Mouse (Mus musculus) heart, embryonic 14.5 days (tissue): ENCODE results near the gene Slc4a8. TPM values are rescaled to one million over a fixed set of nuclear protein-coding genes. Genes with fewer than 3 reads are reported as not detected.

Experiments
- ATAC-seq: fragments of 200-750 bp; cut with Nextera tagmentation; 2 replicates; pipeline ENCODE4 v1.8.0; 2017; ENCODE audit warnings: low read depth, moderate TSS enrichment; ENCODE audit not compliant: insufficient number of reproducible peaks, insufficient read depth, low FRiP score
- H3K27ac ChIP-seq, 2 experiments: fragments of 200-500 bp in 1 of 2; fragments of 300-500 bp in 1 of 2; sonication (generic) in 1 of 2; replicated peaks in 1 of 2; 2 replicates each; pipeline ENCODE4 v1.5.1; 2012 to 2014; ENCODE audit warnings: low read depth in 2 of 2, low read length in 2 of 2, control low read depth in 1 of 2, mild to moderate bottlenecking in 1 of 2, mixed read lengths in 1 of 2; ENCODE audit not compliant: control insufficient read depth in 1 of 2, insufficient read depth in 1 of 2
- H3K27me3 ChIP-seq: fragments of 300-500 bp; sonication (generic); 2 replicates; pipeline ENCODE4 v1.6.1; 2014; ENCODE audit warnings: mild to moderate bottlenecking, low read length, control low read depth; ENCODE audit not compliant: control insufficient read depth, insufficient read depth
- H3K36me3 ChIP-seq: fragments of 300-500 bp; sonication (generic); 2 replicates; pipeline ENCODE4 v1.6.1; 2014; ENCODE audit warnings: mild to moderate bottlenecking, control low read depth, low read length, mixed read lengths; ENCODE audit not compliant: control insufficient read depth, insufficient read depth
- H3K4me1 ChIP-seq, 2 experiments: fragments of 200-500 bp in 1 of 2; fragments of 300-500 bp in 1 of 2; sonication (generic) in 1 of 2; 2 replicates each; pipeline ENCODE4 v1.6.1; 2012 to 2014; ENCODE audit warnings: low read length in 2 of 2, control low read depth in 1 of 2, mixed read lengths in 1 of 2; ENCODE audit not compliant: control insufficient read depth in 2 of 2, insufficient read depth in 2 of 2
- H3K4me2 ChIP-seq: fragments of 300-500 bp; sonication (generic); 2 replicates; pipeline ENCODE4 v1.6.1; 2014; ENCODE audit warnings: mild to moderate bottlenecking, low read length
- H3K4me3 ChIP-seq, 2 experiments: fragments of 200-500 bp in 1 of 2; fragments of 300-500 bp in 1 of 2; sonication (generic) in 1 of 2; 2 replicates each; pipeline ENCODE4 v1.5.1; 2012 to 2014; ENCODE audit warnings: low read length in 2 of 2, mild to moderate bottlenecking in 2 of 2, control low read depth in 1 of 2, low read depth in 1 of 2, moderate library complexity in 1 of 2; ENCODE audit not compliant: control insufficient read depth in 1 of 2, insufficient read depth in 1 of 2
- H3K9ac ChIP-seq: fragments of 300-500 bp; sonication (generic); 2 replicates; pipeline ENCODE4 v1.6.1; 2014; ENCODE audit warnings: mild to moderate bottlenecking, low read length
- H3K9me3 ChIP-seq: fragments of 300-500 bp; sonication (generic); 2 replicates; pipeline ENCODE4 v1.6.1; 2016; ENCODE audit warnings: low read length, control low read depth; ENCODE audit not compliant: control insufficient read depth
- WGBS: fragments of 180-500 bp; shearing (Covaris S2); extraction: QIAGEN DNeasy Blood & Tissue Kit; methylation state at CpG from one replicate; pipeline ENCODE4 v1.1.7; 2014; 5-methylcytosine and 5-hydroxymethylcytosine counted together
- polyA plus RNA-seq: library from polyadenylated mRNA; unstranded; fragments of >200 nt; fragmentation: Nextera tagmentation; extraction: Ambion mirVana; gene quantifications from 2 replicates; pipeline ENCODE4 v1.2.1, GENCODE M21; 2014

The Slc4a8 gene
- polyA plus RNA-seq, 1 experiment from 2014 or later: 0.76 TPM

DNA sequence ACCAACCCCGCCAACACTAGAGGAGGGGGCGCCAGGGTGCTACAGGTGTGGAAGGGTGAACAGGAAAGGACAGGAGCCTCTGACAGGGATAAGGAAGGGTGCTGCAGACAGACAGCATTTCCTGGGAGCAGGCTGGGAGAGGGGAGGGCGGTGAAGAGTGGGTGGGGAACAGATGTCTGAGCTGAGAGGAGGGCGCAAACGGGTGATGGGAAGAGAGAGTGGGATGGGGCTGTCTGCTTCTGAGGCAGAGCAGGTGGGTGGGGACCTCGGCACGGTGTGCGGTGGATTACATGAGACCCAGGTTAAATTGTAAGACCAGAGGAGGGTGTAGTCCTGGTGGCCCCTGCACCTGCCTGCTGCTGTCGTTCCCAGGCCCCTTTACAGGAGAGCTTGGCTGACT, 68.2 kb downstream of the Slc4a8 start:
- Histone ChIP-seq H3K4me2 (no peak overlapping the region), H3K27me3 (peaks cover 20% of the 10 kb centered on the region), H3K4me1 (no peaks in the 10 kb centered on the region), H3K27ac (no peak overlapping the region), H3K9me3 (peaks cover 4% of the 10 kb centered on the region; the same call in 1 of the 2 replicates), H3K36me3 (no peaks in the 10 kb centered on the region), H3K4me3 (no peak overlapping the region), H3K9ac (no peak overlapping the region)
- ATAC-seq: no peak
- WGBS: 76% methylated on average over 9 of the region's 9 CpGs

- Histone ChIP-seq H3K9me3 (peaks cover 4% of the 10 kb centered on the region; the same call in 1 of the 2 replicates), H3K27me3 (peaks cover 11% of the 10 kb centered on the region), H3K27ac (no peak overlapping the region), H3K9ac (no peak overlapping the region), H3K36me3 (no peaks in the 10 kb centered on the region), H3K4me1 (no peaks in the 10 kb centered on the region), H3K4me3 (no peak overlapping the region), H3K4me2 (no peak overlapping the region)
- WGBS: 49% methylated on average over 6 of the region's 6 CpGs
- no peak for ATAC-seq
Observed at GRCm38 (mm10) chr15:100830682-100831081, 69.1 kb downstream of the Slc4a8 start.

DNA sequence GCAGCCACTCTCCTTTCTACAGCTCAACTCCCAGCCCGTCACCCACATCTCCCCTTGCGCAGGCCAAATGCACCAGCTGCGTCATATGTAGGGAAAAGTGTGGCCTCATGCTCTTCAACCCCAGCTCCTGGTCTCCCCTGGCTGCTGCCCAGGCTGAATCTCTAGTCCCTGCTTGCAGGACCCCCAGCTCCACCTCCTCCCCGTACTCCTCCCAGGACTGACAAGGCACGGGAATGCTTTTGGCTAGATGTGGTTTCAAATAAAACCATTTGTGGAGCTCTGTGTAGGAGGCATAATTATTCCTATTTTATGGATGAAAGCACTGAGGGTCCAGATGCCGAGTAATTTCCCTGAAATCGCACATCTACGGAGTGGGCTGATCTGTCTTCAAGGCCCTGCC, 70.6 kb downstream of the Slc4a8 start:
- no peak overlapping the region for H3K4me3 ChIP-seq
- H3K27me3 ChIP-seq: peaks cover 5% of the 10 kb centered on the region
- no peaks in the 10 kb centered on the region for H3K36me3 ChIP-seq
- H3K27ac ChIP-seq: no peak overlapping the region
- H3K4me1 ChIP-seq: no peaks in the 10 kb centered on the region
- no peak overlapping the region for H3K4me2 ChIP-seq
- no peak for ATAC-seq
- 80% methylated on average over 8 of the region's 8 CpGs for WGBS
- peaks cover 4% of the 10 kb centered on the region; the same call in 1 of the 2 replicates for H3K9me3 ChIP-seq
- no peak overlapping the region for H3K9ac ChIP-seq

- no peak overlapping the region for H3K4me3 ChIP-seq
- H3K9me3 ChIP-seq: peaks cover 4% of the 10 kb centered on the region; the same call in 1 of the 2 replicates
- H3K4me2 ChIP-seq: no peak overlapping the region
- H3K4me1 ChIP-seq: no peaks in the 10 kb centered on the region
- no peak overlapping the region for H3K27ac ChIP-seq
- H3K36me3 ChIP-seq: no peaks in the 10 kb centered on the region
- no peak for ATAC-seq
- peaks cover 5% of the 10 kb centered on the region for H3K27me3 ChIP-seq
- H3K9ac ChIP-seq: no peak overlapping the region
- 19% methylated on average over 7 of the region's 7 CpGs for WGBS
Observed at GRCm38 (mm10) chr15:100832784-100833183, 71.2 kb downstream of the Slc4a8 start.

DNA sequence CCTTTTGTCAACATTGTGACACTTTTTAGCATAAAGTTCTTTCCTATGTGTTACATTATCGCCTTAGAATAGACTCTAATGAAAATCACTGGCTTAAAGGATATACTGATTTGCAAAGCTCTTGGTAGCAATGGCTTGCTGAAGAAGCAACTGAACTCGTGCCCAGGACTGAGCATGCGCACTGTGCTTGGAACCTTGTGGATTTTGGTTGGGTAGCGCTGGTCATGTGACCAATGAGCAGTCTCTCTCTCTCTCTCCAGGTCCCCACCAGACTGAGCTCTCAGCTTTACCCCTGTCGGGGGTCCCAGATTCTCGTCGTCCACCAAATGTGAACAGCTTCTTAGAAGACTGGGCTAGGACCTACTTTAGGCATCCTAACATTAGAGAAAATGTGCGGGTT, 75.2 kb downstream of the Slc4a8 start:
- Histone ChIP-seq H3K4me3 (no peak overlapping the region), H3K27me3 (peaks cover 5% of the 10 kb centered on the region), H3K9me3 (no peaks in the 10 kb centered on the region), H3K27ac (no peak overlapping the region), H3K4me1 (no peaks in the 10 kb centered on the region), H3K4me2 (no peak overlapping the region), H3K36me3 (no peaks in the 10 kb centered on the region), H3K9ac (no peak overlapping the region)
- no peak for ATAC-seq
- WGBS: 75% methylated on average over 8 of the region's 8 CpGs

DNA sequence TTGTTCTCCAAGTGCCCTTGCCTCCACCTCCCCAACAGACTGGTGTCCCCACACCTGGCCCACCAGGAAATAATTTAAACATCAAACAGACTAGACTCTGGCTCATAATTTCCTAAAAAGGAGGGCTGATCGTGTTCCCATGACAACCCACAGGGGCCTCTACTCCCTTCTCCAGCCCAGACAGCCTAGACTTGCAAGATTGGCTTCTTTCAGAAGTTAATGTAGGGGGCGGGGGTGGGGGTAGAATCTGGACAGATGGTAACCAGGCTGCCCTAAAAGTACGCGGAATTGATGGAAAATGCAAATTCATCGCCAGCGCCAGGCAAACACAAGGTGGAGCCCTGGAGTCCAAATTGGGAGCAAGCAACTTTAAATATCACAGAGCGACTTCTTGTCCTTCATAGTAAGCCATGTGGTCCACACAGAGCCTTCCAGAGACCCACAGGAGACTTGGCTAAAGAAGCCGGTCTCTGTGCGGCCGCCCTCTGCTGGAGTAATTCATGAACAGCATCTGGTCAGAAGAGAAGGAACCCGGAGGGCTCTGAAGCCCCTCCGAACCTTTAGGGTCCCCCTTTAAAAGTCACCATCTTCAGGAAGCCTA, 77.2 kb downstream of the Slc4a8 start:
- no peaks in the 10 kb centered on the region for H3K36me3 ChIP-seq
- WGBS: 37% methylated on average over 12 of the region's 12 CpGs
- H3K27ac ChIP-seq: no peak overlapping the region
- no peaks in the 10 kb centered on the region for H3K4me1 ChIP-seq
- no peak for ATAC-seq
- H3K27me3 ChIP-seq: no peaks in the 10 kb centered on the region; the same call in 1 of the 2 replicates
- no peaks in the 10 kb centered on the region for H3K9me3 ChIP-seq
- no peak overlapping the region for H3K9ac ChIP-seq
- H3K4me2 ChIP-seq: no peak overlapping the region
- no peak overlapping the region for H3K4me3 ChIP-seq

DNA sequence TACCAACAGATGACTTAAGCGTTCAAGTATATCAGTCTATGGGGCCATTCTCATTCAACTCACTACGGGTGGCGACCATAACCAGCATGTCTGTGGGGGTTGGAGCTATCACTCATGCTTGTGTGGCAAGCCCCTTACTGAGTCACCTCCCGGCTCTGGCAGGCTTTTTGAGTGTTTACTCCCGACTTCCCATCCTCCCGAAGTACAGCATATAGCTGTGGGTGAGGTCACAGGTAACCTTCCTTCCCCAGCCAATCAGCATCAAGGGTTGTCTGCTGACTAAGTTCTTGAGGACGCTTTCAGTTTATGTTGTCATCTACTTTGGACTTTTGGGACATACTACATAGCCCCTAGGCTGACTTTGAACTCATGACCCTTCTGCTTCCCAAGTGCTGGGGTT, 82.8 kb downstream of the Slc4a8 start:
- Histone ChIP-seq H3K4me3 (no peak overlapping the region), H3K4me2 (no peak overlapping the region), H3K27me3 (no peaks in the 10 kb centered on the region), H3K9me3 (0 out of 2 replicates have a peak, but pooled peaks cover 3% of the 10 kb centered on the region), H3K9ac (no peak overlapping the region), H3K4me1 (no peaks in the 10 kb centered on the region), H3K27ac (no peak overlapping the region), H3K36me3 (no peaks in the 10 kb centered on the region)
- ATAC-seq: no peak
- WGBS: 77% methylated on average over 7 of the region's 7 CpGs
